Mouse (Mus musculus) hindlimb bud, embryonic 11.5 days (tissue): Measurements from ENCODE around the gene Ces1a.
A peak's percentile ranks its signal among the peaks of the same experiment; 100 is the strongest.

Experiments used
- DNase-seq: peaks from one replicate; pipeline ENCODE4 v3.0.0-alpha.2; 2012; ENCODE audit warnings: low read depth, low spot score; ENCODE audit errors: extremely low spot score

The Ces1a gene

DNA sequence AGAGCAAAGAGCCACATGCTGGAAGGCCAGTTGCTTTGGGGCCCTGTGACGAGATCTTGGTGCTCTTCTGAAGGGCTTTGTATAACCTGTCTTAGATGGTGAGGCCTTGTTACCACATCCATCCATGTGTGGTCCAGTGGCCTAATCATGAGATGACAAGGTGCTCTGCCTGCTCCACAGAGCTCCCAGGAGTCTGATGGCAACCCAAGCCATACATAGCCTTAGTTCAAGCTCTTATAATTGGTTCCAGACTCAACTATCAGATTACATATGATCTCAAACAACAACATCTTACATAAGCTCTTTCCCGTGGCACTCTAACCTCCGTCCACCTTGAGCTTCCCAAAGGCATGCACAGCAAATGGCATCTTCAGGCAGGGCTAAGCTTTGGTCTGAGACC, at the start of gene Ces1a:
Gene Ces1a, minus strand, starts transcription at position 101 of the 400 bp plus-strand sequence.
- DNase-seq = no peak

DNA sequence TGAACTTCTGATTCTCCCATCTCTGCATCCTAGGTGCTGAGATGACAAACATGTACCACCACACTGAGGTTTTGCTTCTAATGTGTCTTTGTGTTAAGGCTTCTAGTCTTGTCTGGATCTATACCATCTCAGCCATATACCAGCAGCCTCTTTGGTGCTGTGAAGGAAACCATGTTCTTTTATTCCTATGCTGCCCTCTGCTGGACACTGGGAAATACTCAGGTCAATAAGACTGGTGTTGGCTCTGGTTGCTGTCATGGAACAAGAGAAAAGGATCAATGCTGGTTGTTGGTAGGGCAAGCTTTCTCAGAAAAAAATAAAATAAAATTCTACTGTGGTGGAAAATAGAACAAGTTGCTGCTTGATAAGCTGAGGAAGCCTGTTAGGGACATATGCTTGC, 47.4 kb upstream of the Ces1a start:
- no peak for DNase-seq

DNA sequence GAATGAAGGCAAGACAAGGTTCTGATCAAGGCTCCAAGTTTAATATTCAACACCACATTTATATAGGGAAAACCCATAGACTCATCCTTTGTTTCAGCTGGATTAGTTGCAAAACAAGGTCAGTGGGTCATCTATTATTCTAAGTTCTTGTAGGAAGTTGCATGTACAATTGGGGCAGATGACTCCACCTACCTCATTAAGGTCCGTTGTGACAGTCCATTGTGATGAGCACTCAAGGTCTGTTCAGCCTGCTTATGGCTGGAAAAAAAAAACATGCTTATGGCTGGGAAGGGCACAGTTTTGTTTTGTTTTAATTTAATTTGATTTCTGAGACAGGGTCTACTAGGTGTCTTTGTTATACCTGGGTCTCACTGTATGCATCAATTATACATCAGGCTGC, 43.3 kb upstream of the Ces1a start:
- no peak for DNase-seq

DNA sequence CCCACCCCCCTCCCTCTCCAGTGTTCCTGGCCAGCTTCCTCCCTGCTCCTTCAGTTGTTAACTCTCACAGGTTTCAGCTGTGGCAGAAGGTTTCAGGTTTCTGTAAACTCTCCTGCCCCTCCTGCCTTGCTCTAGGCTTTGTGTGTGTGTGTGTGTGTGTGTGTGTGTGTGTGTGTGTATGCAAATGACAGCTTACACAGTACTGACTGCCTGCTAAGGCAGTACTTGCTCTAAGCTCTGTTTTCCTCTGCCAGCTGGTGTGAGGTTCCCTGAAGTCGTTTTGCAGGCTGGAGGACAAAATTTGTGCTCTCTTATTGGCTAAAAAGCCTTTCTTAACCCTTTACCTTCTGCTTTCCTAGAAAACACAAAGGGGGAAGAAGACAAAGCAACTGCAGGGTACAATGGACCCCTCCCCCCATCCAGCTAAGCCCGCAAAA, 40.7 kb upstream of the Ces1a start:
- DNase-seq = no peak

DNA sequence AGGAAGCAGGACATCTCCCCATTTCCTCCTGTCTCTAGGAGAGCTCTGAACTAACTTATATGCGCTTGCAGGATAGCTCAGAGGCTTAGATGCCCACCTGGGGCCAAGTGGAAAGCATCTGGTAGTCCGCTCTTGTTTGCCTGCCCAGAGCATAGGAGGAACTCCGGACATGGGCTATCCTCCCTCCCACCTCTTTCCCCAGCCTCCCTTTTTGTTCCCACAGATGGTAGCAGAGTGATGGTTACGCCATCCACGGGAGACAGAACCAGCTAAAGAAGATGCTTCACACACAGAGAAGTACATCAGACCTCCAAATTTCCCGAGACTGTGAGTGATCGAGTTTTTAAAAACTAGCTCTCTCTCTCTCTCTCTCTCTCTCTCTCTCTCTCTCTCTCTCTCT, 40.2 kb upstream of the Ces1a start:
- DNase-seq = no peak

DNA sequence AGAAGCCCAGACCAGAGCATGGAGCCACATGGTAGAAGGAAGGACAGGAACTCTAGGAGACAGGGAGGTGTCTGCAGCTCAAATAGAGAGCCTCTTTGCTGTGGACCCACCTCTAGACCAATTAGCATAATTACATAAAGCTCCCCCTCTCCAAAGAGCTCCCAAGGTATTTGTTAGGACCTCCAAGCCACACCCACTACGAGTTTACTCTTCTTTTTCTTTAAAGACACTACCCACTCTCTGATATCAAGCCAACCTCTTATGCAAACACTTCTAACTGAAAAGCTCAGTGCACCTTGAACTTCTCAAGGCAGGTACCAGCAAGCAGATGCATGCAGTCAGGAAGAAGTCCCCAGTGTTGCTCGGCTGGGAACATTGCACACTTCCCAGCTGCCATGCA, 31.9 kb upstream of the Ces1a start, which contains the start of gene Ces1b:
Gene Ces1b, minus strand, starts transcription at position 131 of the 400 bp plus-strand sequence.
- no peak for DNase-seq

DNA sequence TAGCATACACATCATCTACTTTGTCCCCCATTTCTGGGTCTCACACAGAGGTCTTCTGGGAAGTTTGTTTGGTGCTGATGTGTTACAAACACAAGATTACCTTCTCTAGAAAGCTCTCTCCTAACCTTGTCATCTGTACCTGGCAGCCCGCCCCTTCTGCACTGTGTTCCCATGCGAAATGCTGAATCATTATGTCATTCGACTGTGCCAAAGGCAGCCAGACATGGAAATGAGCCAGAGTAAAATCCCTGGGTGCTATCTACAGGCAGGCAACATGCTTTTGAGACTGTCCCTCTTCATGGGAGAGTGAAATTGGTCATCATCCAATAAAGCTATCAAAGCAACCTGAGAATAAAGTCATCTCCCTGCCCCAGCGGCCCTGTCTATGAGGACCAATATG, 27.3 kb upstream of the Ces1a start:
- no peak for DNase-seq

DNA sequence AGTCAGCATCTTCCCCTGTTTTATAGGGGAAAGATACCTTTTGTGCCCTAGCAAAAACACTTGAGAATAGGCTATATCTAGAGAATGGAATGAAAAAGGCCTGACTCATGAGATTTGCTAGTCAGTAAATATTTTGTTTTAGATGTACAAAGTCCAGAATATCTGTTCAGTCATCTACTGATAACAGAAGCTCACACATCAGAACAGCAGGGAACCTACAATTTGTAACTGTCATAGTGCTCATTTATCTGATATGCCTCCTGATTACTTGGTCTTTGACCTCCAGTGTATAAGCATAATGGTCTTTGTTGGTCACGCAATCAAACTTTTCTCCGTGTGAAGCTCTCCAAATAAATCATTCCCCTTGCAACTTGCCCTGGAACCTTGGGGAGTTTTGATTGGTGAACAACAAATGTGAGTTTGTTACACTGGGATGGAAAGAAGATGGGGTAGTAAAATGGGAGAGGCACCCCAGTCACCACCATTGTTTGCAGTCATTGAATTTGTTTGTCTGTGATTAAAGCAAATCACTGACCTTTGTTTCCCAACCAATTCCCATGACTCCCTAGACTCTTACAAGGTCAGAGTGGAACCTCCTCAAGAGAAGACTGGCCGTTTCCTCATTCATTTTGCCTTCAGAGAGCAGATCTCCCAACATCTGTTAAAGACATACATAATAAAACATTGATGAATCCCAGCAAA, 15.6 kb upstream of the Ces1a start:
- DNase-seq = no peak

DNA sequence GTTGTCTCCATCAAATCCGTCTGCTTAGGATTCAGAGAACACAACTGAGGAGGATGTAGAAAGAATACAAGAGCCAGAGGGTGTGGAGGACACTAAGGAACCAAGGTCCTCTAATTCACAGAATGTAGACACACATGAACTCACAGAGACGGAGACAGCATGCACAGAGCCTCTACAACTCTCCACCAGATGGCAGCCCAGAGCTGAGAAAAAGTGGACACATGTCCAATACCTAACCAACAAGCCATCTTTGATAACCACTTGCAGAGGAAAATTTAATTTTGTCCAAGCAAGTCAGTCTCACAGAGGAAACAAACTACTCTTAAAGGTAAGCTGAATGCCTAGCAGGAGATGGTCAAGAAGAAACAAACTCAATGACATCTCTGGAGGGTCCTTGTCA, 11.2 kb upstream of the Ces1a start:
- no peak for DNase-seq

DNA sequence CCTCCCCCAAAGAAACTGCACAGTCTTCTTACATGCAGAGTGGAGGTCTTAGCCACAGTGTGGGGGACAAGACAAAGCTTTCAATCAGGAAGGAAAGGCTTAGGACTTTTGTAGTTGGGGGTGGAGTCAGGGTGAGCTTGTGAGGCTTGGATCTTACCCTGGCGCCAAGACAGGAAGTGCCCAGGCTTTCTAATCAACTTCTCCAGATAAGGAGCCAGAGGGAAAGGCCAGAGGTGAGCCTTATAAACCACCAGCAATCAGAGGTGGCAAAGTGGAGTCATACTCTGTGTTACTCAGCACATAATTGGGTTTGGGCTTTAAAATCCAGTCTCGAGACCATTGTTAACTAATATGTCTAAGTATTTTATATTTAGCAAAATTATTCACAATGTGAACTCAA, 7.2 kb upstream of the Ces1a start:
- DNase-seq = no peak

DNA sequence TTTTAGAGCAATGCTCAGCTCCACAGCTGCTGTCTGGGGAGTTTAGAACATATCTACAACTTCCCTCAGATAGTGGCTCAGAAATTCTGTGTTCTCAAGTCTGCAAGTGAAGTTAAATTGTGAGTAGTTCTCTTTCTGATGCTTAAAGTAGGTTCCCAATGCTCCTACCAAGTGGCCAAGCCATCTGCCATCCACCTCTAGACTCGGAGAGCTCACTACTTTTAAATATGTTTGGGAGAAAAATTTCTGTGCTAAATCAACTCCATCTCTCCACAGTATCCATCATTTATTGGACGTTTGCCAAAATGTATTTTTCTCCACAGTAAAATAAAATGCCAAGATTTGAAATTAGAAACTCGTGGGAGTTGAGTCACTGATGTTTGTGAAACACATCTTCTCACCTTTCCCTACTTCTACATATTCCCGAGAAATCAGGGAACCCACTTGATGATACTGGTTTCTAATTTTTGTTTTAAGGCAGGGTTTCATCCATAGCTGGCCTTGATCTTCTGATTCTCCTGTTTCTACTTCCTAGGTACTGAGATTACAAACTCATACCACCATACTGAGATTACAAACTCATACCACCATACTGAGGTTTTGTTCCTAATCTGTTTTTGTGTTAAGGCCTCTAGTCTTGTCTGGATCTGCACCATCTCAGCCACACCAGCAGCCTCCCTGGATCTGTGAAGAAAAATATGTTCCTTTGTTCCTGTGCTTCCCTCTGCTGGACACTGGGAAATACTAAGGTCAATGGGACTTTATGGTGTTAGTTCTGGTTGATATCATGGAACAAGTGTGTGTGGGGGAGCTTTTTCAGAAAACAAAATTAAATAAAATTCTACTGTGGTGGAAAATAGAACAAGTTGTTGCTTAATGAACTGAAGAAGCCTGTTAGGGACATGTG, 771 bp upstream of the Ces1a start:
- DNase-seq = no peak

DNA sequence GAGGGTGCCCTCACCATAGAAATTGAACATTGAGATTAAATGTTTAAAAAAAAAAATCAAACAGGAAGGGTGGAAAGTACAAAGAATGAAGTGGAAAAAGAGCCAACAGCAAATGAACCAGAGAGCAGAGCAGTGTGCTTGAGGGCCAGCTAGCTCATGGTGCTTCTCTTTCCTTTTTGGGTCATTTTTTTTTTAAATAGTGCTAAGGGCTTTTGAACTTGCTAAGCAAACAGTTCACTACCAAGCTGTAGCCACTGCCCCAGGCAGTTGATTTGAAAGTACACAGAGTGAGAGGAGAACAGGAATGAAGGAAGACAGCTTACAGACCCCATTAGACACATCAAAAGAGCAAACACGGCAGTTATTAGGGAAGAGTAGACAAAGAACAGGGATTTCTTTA, 4.9 kb downstream of the Ces1a start:
- DNase-seq = no peak

DNA sequence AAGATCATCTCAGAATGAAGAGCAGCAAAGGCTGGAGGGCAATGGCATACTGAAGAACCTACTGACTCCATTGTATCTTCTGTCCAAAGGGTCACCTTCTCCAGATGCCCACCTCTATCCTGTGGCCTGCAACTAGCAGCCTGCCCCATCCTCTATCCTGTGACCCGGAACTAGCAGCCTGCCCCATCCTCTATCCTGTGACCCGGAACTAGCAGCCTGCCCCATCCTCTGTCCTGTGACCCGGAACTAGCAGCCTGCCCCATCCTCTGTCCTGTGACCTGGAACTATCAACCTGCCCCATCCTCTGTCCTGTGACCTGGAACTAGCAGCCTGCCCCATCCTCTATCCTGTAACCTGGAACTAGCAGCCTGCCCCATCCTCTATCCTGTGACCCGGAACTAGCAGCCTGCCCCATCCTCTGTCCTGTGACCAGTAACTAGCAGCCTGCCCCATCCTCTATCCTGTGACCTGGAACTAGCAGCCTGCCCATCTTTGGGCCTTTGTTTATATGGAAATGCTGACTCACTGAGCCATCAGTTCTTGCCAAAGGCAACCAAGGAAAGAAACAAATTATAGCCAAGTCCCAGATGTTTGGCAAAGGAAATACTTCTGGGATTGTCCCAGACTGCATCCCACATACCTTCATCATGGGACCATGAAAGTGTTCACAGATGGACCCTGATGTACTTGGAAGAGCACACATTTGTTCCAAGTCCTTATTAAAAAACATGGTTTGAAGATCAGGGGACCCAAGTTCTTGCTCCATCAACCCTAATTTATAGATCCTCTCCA, 7.0 kb downstream of the Ces1a start:
- no peak for DNase-seq

DNA sequence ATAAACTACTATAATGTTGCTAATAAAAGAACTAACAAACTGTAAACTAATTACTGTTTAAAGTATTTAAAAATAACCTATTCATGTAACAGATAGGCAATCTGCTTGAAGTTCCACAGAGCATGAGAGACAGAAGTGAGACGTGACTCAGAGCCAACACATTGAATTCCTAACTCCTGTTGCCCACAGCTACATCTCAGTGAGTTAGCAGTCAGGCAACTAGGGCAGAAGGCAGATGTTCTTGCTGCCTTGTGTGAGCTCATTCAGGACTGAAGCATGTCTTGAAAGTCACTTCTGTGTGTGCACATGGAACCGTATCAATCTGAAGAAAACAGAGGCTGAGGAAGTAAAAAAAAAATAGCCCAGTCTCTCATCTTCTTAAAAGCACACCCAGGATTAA, 7.7 kb downstream of the Ces1a start:
- no peak for DNase-seq

DNA sequence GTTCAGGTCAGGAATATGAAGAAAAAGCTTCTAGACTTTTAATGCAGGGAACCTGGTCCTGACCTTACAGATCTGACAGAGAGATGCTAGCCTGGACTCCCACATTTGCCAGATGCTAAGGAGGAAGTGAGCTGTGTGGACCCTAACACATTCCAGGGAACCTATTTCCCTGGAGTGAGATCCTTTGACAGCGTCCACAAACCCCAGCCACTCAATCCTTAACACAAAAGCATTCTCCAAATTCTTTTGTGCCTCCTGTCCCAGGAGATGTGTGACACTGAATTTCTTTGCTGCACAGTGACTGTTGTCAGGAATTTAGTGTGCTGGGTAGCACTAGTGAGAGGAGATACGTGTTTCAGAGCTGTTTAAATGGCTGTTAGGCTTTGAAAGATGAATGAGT, 9.2 kb downstream of the Ces1a start:
- DNase-seq = no peak

DNA sequence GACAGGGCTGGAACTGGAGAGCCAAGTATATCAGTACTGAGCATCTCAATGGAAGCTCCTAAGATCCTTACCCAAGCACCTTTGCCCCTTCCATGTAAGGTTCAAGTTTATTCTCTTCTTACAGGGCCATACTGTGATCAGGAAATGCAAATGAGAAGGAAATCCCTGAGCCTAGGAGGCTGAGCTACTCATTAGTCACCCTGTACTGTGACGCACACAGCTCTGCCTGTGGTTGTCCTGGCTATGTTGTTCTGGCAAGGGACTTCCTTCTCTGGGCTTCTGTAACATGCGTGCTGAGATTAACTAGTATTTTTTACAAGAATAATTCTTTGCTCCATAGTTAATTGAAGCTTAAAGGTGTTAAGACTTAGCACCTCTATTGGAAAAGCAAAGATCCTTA, 17.3 kb downstream of the Ces1a start:
- no peak for DNase-seq

DNA sequence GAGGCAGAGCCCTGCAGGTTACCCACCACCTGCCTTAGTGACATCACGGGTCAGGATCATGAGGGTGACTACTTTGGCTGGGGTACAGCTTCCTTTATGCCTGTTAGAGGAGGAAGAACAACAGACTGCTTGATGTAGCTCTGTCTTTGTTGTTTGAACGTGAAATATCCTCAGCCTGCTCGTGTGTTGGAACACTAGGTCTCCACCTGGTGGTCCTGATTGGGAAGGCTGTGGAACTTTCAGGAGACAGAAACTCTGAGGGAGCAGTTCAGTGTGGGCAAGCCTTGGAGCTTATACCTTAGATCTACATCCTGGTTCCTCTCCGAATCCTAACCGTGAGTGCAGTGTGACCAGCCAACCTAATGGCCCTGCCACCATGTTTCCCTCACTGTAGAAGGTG, 26.3 kb downstream of the Ces1a start:
- DNase-seq = no peak

DNA sequence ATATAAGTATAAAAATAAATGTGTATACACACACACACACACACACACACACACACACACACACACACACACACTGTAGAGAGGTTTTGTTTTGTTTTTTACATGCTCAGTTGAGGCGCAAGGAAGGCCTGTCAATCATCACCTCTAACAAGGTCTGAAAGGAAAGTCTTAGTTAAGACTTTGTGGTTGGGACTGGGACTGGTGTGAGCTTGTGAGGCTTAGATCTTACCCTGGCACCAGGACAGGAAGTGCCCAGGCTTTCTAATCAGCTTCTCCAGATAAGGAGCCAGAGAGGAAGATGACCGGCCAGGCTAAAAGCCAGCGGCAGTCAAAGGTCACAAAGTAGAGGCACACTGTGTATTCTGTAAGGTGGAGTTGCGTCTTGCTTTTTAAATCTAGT, 33.7 kb downstream of the Ces1a start:
- DNase-seq = no peak

DNA sequence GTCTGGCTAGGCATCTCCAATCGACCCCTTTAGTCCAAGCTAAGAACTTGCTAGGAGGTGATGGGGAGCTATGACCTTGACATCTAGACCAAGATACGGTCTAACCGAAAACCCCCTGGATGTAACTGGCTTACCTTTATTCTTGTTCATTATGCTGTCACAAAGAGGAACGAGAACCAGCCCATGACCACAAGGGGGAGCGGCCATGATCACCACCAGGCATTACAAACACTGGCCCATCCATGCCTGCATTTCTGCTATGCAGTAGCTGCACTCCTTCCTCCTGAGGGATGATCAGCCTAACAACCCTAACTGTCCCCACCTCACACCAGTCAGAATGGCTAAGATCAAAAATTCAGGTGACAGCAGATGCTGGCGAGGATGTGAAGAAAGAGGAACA, 35.8 kb downstream of the Ces1a start:
- no peak for DNase-seq

DNA sequence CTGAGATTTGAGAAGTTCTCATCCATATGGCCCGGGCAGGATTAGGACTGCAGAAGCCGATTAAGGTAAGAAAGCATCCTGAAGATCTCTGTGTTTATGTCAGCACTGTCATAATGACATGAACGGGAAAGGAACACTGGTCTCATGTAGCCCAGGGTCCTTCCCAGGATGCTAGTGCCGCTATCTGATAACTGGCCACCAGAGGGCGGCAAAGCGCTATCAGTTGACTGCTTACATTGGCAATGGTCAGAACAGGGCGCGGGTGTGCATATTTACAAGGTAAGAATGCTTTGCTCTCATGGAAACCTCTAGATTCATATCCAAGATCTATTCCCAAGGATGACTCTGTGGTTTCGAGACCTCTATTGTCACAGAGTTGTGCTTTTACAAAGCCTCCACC, 36.6 kb downstream of the Ces1a start:
- peak; percentile 12 for DNase-seq

DNA sequence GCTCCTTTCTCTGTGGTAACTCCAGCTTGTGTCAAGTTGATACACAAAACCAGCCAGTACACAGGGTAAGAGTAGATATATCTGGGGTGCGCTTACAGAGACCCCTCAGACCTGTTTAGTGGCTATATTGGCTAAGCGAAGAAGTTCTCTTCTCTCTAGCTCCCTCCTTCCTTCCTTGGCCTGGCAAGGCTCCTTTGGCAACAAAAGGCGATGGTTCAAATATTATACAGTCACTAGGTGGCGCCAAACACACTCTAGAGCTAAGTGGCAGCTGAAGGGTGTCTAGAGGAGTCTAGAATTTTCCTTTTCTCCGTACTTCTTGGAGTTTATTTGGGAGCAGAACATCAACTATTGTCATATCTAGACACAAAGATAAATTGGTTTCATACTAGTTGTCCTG, 37.7 kb downstream of the Ces1a start:
- peak; percentile 42 for DNase-seq

DNA sequence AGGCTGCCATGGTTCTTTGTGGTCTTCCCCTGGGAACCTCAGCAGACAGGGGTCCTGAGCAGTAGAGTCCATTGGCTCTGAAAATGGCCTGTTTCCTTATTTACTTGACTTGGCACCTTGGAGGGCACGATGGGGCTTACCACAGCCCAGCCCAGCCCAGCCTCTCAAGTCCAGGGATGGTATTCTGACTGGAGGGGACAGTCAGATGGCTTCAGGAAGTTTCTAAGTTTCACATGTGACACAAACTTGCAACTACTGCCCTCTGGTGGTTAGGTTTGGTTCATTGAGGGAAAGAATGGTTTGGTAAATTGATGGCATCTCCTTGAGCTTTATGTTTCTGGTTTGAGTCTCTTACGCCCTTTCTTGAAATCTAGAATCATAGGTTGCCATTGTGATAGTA, 49.4 kb downstream of the Ces1a start:
- peak; percentile 42 for DNase-seq
